Mouse (Mus musculus): ENCODE results near the gene Ccdc62. TPM values are rescaled to one million over a fixed set of nuclear protein-coding genes. Genes with fewer than 3 reads are reported as not detected.
A peak's percentile ranks its signal among the peaks of the same experiment; 100 is the strongest.

The Ccdc62 gene
- polyA plus RNA-seq, 1 experiment: 3.3 TPM

GRCm38 (mm10) chr5:123997211-123997751, 66.8 kb downstream of the Ccdc62 start:
- no peak overlapping the region for H3K27ac ChIP-seq (ENCODE audit: insufficient read depth, low read depth, low read length)
- TF ChIP-seq CTCF (IDR thresholded peaks at IDR 0.05; ENCODE audit: low read depth, low read length) (no peak), POLR2A (IDR thresholded peaks at IDR 0.05; ENCODE audit: borderline replicate concordance, low read depth, low read length) (no peak)
- no peaks in the 10 kb centered on the region for H3K4me1 ChIP-seq (ENCODE audit: control insufficient read depth, insufficient read depth, low read length)
- no peak overlapping the region for H3K4me3 ChIP-seq (ENCODE audit: insufficient read depth, low read length)

- Histone ChIP-seq H3K4me3 (ENCODE audit: insufficient read depth, low read length) (no peak overlapping the region), H3K4me1 (ENCODE audit: control insufficient read depth, insufficient read depth, low read length) (no peaks in the 10 kb centered on the region), H3K27ac (ENCODE audit: insufficient read depth, low read depth, low read length) (no peak overlapping the region)
- no peak for TF ChIP-seq CTCF (IDR thresholded peaks at IDR 0.05; ENCODE audit: low read depth, low read length)
- no peak for TF ChIP-seq POLR2A (IDR thresholded peaks at IDR 0.05; ENCODE audit: borderline replicate concordance, low read depth, low read length)
Measured at GRCm38 (mm10) chr5:123997811-123998210, 67.3 kb downstream of the Ccdc62 start.

GRCm38 (mm10) chr5:123998370-123998769, 67.9 kb downstream of the Ccdc62 start:
- H3K27ac ChIP-seq (ENCODE audit: insufficient read depth, low read depth, low read length): no peak overlapping the region
- H3K4me3 ChIP-seq (ENCODE audit: insufficient read depth, low read length): no peak overlapping the region
- no peaks in the 10 kb centered on the region for H3K4me1 ChIP-seq (ENCODE audit: control insufficient read depth, insufficient read depth, low read length)
- TF ChIP-seq CTCF (IDR thresholded peaks at IDR 0.05; ENCODE audit: low read depth, low read length) (no peak), POLR2A (IDR thresholded peaks at IDR 0.05; ENCODE audit: borderline replicate concordance, low read depth, low read length) (no peak)

- H3K4me3 ChIP-seq (ENCODE audit: insufficient read depth, low read length): no peak overlapping the region
- no peak overlapping the region for H3K27ac ChIP-seq (ENCODE audit: insufficient read depth, low read depth, low read length)
- no peaks in the 10 kb centered on the region for H3K4me1 ChIP-seq (ENCODE audit: control insufficient read depth, insufficient read depth, low read length)
- TF ChIP-seq POLR2A (IDR thresholded peaks at IDR 0.05; ENCODE audit: borderline replicate concordance, low read depth, low read length): no peak
- peak; percentile 92 for TF ChIP-seq CTCF (IDR thresholded peaks at IDR 0.05; ENCODE audit: low read depth, low read length)
Measured at GRCm38 (mm10) chr5:124000824-124001223, 70.3 kb downstream of the Ccdc62 start.

- no peak for TF ChIP-seq CTCF (IDR thresholded peaks at IDR 0.05; ENCODE audit: low read depth, low read length)
- TF ChIP-seq POLR2A (IDR thresholded peaks at IDR 0.05; ENCODE audit: borderline replicate concordance, low read depth, low read length): no peak
- Histone ChIP-seq H3K27ac (ENCODE audit: insufficient read depth, low read depth, low read length) (no peak overlapping the region), H3K4me3 (ENCODE audit: insufficient read depth, low read length) (no peak overlapping the region), H3K4me1 (ENCODE audit: control insufficient read depth, insufficient read depth, low read length) (no peaks in the 10 kb centered on the region)
Measured at GRCm38 (mm10) chr5:124001274-124001673, 70.8 kb downstream of the Ccdc62 start.

GRCm38 (mm10) chr5:124002876-124003275, 72.4 kb downstream of the Ccdc62 start:
- no peaks in the 10 kb centered on the region for H3K4me1 ChIP-seq (ENCODE audit: control insufficient read depth, insufficient read depth, low read length)
- TF ChIP-seq POLR2A (IDR thresholded peaks at IDR 0.05; ENCODE audit: borderline replicate concordance, low read depth, low read length): no peak
- no peak for TF ChIP-seq CTCF (IDR thresholded peaks at IDR 0.05; ENCODE audit: low read depth, low read length)
- no peak overlapping the region for H3K27ac ChIP-seq (ENCODE audit: insufficient read depth, low read depth, low read length)
- no peak overlapping the region for H3K4me3 ChIP-seq (ENCODE audit: insufficient read depth, low read length)

- TF ChIP-seq CTCF (IDR thresholded peaks at IDR 0.05; ENCODE audit: low read depth, low read length) (no peak), POLR2A (IDR thresholded peaks at IDR 0.05; ENCODE audit: borderline replicate concordance, low read depth, low read length) (no peak)
- Histone ChIP-seq H3K4me3 (ENCODE audit: insufficient read depth, low read length) (no peak overlapping the region), H3K27ac (ENCODE audit: insufficient read depth, low read depth, low read length) (no peak overlapping the region), H3K4me1 (ENCODE audit: control insufficient read depth, insufficient read depth, low read length) (no peaks in the 10 kb centered on the region)
Measured at GRCm38 (mm10) chr5:124003375-124003774, 72.9 kb downstream of the Ccdc62 start.

- no peak overlapping the region for H3K27ac ChIP-seq (ENCODE audit: insufficient read depth, low read depth, low read length)
- H3K4me1 ChIP-seq (ENCODE audit: control insufficient read depth, insufficient read depth, low read length): 0 out of 2 replicates have a peak, but pooled peaks cover under 1% of the 10 kb centered on the region
- TF ChIP-seq POLR2A (IDR thresholded peaks at IDR 0.05; ENCODE audit: borderline replicate concordance, low read depth, low read length) (no peak), CTCF (IDR thresholded peaks at IDR 0.05; ENCODE audit: low read depth, low read length) (no peak)
- H3K4me3 ChIP-seq (ENCODE audit: insufficient read depth, low read length): no peak overlapping the region
Measured at GRCm38 (mm10) chr5:124004356-124005150, 74.1 kb downstream of the Ccdc62 start.

GRCm38 (mm10) chr5:124005151-124005500, 74.6 kb downstream of the Ccdc62 start:
- H3K4me3 ChIP-seq (ENCODE audit: insufficient read depth, low read length): no peak overlapping the region
- TF ChIP-seq POLR2A (IDR thresholded peaks at IDR 0.05; ENCODE audit: borderline replicate concordance, low read depth, low read length): no peak
- TF ChIP-seq CTCF (IDR thresholded peaks at IDR 0.05; ENCODE audit: low read depth, low read length): no peak
- no peak overlapping the region for H3K27ac ChIP-seq (ENCODE audit: insufficient read depth, low read depth, low read length)
- H3K4me1 ChIP-seq (ENCODE audit: control insufficient read depth, insufficient read depth, low read length): peaks cover 6% of the 10 kb centered on the region

GRCm38 (mm10) chr5:124005591-124005990, 75.1 kb downstream of the Ccdc62 start:
- Histone ChIP-seq H3K27ac (ENCODE audit: insufficient read depth, low read depth, low read length) (no peak overlapping the region), H3K4me3 (ENCODE audit: insufficient read depth, low read length) (no peak overlapping the region), H3K4me1 (ENCODE audit: control insufficient read depth, insufficient read depth, low read length) (peaks cover 11% of the 10 kb centered on the region)
- TF ChIP-seq POLR2A (IDR thresholded peaks at IDR 0.05; ENCODE audit: borderline replicate concordance, low read depth, low read length) (no peak), CTCF (IDR thresholded peaks at IDR 0.05; ENCODE audit: low read depth, low read length) (no peak)
